ENCODE assay signal across 15 mouse cellular contexts in the genomic region with DNA sequence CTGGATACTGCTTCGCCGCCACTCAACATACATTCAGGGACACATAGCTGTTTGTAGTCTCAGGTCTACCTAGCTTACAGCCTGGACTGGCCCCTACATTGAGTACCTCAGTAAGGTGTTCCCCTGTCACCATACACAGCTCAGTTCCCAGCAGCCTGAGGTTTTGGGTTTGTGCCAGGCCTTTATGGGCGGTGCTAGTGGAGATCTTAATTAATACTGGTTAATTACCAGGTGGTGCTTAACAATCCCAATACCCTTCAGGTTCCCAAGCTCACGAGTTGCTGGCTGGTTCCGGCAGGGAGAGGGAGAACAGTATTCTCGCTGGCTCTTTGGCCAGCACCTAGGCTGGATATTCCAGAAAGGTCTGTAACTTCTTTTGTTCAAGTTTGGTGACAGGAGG. TPM values are rescaled to one million over a fixed set of nuclear protein-coding genes. Genes with fewer than 3 reads are reported as not detected.
DNase-seq lines count a peak whose midpoint lies in the region; ATAC-seq and TF ChIP-seq lines count a peak whose summit lies in the region.
"Had no signal": no experiment of that assay in that cellular context is flagged by ENCODE, and none has a peak within 500 bp of the region (broad histone marks: within the 10 kb centered on the region; RNA-seq: fewer than 3 reads in every experiment).

No protein-coding gene starts in this region.

- no peak for TF ChIP-seq POLR2A in liver, adult 2 months (IDR thresholded peaks at IDR 0.05; ENCODE audit: extremely low read depth, insufficient read depth, low read length)

- H3K36me3 ChIP-seq in liver, adult 2 months (ENCODE audit: control insufficient read depth, insufficient read depth, low read length): no peaks in the 10 kb centered on the region
- no peaks in the 10 kb centered on the region for H3K36me3 ChIP-seq in liver, embryonic 11.5 days (ENCODE audit: control insufficient read depth, insufficient read depth, low read length)
- no peaks in the 10 kb centered on the region for H3K36me3 ChIP-seq in liver, embryonic 16.5 days (ENCODE audit: control insufficient read depth, insufficient read depth)
- H3K36me3 ChIP-seq: heart, embryonic 13.5 days; hindbrain, embryonic 15.5 days had no signal

- no peak overlapping the region for H3K9ac ChIP-seq in liver, adult 2 months (ENCODE audit: low read depth, low read length)
- no peak overlapping the region for H3K9ac ChIP-seq in liver, embryonic 11.5 days (ENCODE audit: low read depth, low read length)
- H3K9ac ChIP-seq in liver, embryonic 16.5 days (ENCODE audit: low read depth, low read length): no peak overlapping the region

- no peaks in the 10 kb centered on the region for H3K9me3 ChIP-seq in liver, embryonic 11.5 days (ENCODE audit: control insufficient read depth, low read length)
- no peaks in the 10 kb centered on the region for H3K9me3 ChIP-seq in liver, embryonic 16.5 days (replicated peaks; ENCODE audit: control insufficient read depth, low read length)
- H3K9me3 ChIP-seq: embryonic facial prominence, embryonic 15.5 days; forebrain, embryonic 13.5 days; heart, embryonic 13.5 days; hindbrain, embryonic 15.5 days had no signal

- H3K4me1 ChIP-seq in liver, adult 2 months (ENCODE audit: control insufficient read depth, insufficient read depth, low read length): peaks cover 50% of the 10 kb centered on the region
- H3K4me1 ChIP-seq in liver, embryonic 11.5 days (replicated peaks; ENCODE audit: control insufficient read depth, insufficient read depth, low read length): peaks cover 13% of the 10 kb centered on the region
- H3K4me1 ChIP-seq in liver, embryonic 16.5 days (ENCODE audit: control insufficient read depth, low read depth, low read length): peaks cover 16% of the 10 kb centered on the region

- H3K79me2 ChIP-seq in liver, adult 2 months (ENCODE audit: control insufficient read depth, insufficient read depth, low read length): peaks cover 13% of the 10 kb centered on the region; the same call in 1 of the 2 replicates

- WGBS in liver, adult 2 months: 90% methylated on average over 6 of the region's 6 CpGs
- 84% methylated on average over 6 of the region's 6 CpGs for WGBS in liver, embryonic 11.5 days
- 80% methylated on average over 6 of the region's 6 CpGs for WGBS in liver, embryonic 16.5 days (ENCODE audit: insufficient replicate concordance)

- no peak for TF ChIP-seq CTCF in liver, adult 2 months (IDR thresholded peaks at IDR 0.05; ENCODE audit: low read depth, low read length)

- no peak overlapping the region for H3K4me3 ChIP-seq in liver, adult 2 months (ENCODE audit: insufficient read depth, low read depth, low read length)
- H3K4me3 ChIP-seq in liver, embryonic 11.5 days (ENCODE audit: low read depth, low read length): no peak overlapping the region
- no peak overlapping the region for H3K4me3 ChIP-seq in liver, embryonic 16.5 days (ENCODE audit: low read depth, low read length)

- DNase-seq in cerebellum, adult 18-20 months: peak; percentile 18 to 21
- DNase-seq in cerebellum, postnatal 36 days: no peak
- DNase-seq in liver, adult 2 months (ENCODE audit: extremely low read depth, low read depth, low spot score): no peak
- no peak for DNase-seq in liver, embryonic 11.5 days (ENCODE audit: low spot score)
- peak; percentile 50 for DNase-seq in cerebellum, adult 9-10 months
- DNase-seq in layer of hippocampus, postnatal 25 days (ENCODE audit: extremely low spot score in 1 of 2, low spot score in 1 of 2): no peak
- no peak for DNase-seq in T-cell, adult 2 months (ENCODE audit: low spot score)
- DNase-seq: adrenal gland, postnatal 14 days; gastrocnemius, adult 2 months; spleen, adult 18-20 months had no signal

- H3K27me3 ChIP-seq in liver, adult 2 months (ENCODE audit: control insufficient read depth, insufficient read depth, low read length): no peaks in the 10 kb centered on the region
- no peaks in the 10 kb centered on the region; the same call in 1 of the 2 replicates for H3K27me3 ChIP-seq in liver, embryonic 11.5 days (replicated peaks; ENCODE audit: control insufficient read depth, insufficient read depth, low read length)
- H3K27me3 ChIP-seq in liver, embryonic 16.5 days (ENCODE audit: control insufficient read depth, insufficient read depth, low read depth, low read length): peaks cover 24% of the 10 kb centered on the region
- H3K27me3 ChIP-seq: embryonic facial prominence, embryonic 15.5 days; forebrain, embryonic 13.5 days; heart, embryonic 13.5 days; hindbrain, embryonic 15.5 days had no signal

- ATAC-seq in liver, embryonic 11.5 days (replicated peaks; ENCODE audit: low FRiP score): no peak
- ATAC-seq in liver, embryonic 16.5 days (ENCODE audit: low read depth): no peak

- H3K4me2 ChIP-seq in liver, embryonic 11.5 days: no peak overlapping the region
- no peak overlapping the region for H3K4me2 ChIP-seq in liver, embryonic 16.5 days (ENCODE audit: low read depth, low read length)

- peak overlapping the region; percentile 97 for H3K27ac ChIP-seq in liver, adult 2 months (replicated peaks; ENCODE audit: insufficient read depth, low read depth, low read length)
- no peak overlapping the region for H3K27ac ChIP-seq in liver, embryonic 11.5 days (ENCODE audit: low read depth, low read length)
- peak overlapping the region; percentile 78 for H3K27ac ChIP-seq in liver, embryonic 16.5 days (ENCODE audit: low read length)
- H3K27ac ChIP-seq: forebrain, embryonic 13.5 days had no signal

RNA-seq across cellular contexts. Expression of a gene that starts 1.8 kb away (rescaled TPM):
- total RNA-seq in liver, adult 2 months (2014; rRNA removed): 20.0 and 26.2 TPM in 2 replicates
- polyA plus RNA-seq in liver, adult 2 months (2012; rRNA removed): 23.4 and 28.8 TPM in 2 replicates
- polyA plus RNA-seq in liver, embryonic 11.5 days (2014; fragmentation: Nextera tagmentation; extraction: Ambion mirVana): 23.8 and 26.2 TPM in 2 replicates
- 6.6 and 8.8 TPM in 2 replicates for polyA plus RNA-seq in liver, embryonic 16.5 days (2015; fragmentation: Nextera tagmentation; extraction: Ambion mirVana)
- total RNA-seq in layer of hippocampus, postnatal 25 days (2021): 10 to 100 TPM; 38.7 to 38.8 TPM

RNA-seq across cellular contexts. Expression of a gene that starts 29.0 kb away (rescaled TPM):
- 96.4 and 118 TPM in 2 replicates for total RNA-seq in liver, adult 2 months (2014; rRNA removed)
- polyA plus RNA-seq in liver, adult 2 months (2012; rRNA removed): 52.5 and 70.6 TPM in 2 replicates
- 25.0 and 30.0 TPM in 2 replicates for polyA plus RNA-seq in liver, embryonic 11.5 days (2014; fragmentation: Nextera tagmentation; extraction: Ambion mirVana)
- polyA plus RNA-seq in liver, embryonic 16.5 days (2015; fragmentation: Nextera tagmentation; extraction: Ambion mirVana): 28.9 and 30.9 TPM in 2 replicates
- total RNA-seq in layer of hippocampus, postnatal 25 days (2021): 10 to 100 TPM; 18.2 to 18.4 TPM

RNA-seq across cellular contexts. Expression of a gene that starts 41.7 kb away (rescaled TPM):
- total RNA-seq in liver, adult 2 months (2014; rRNA removed): 34.0 and 37.1 TPM in 2 replicates
- 25.5 and 26.8 TPM in 2 replicates for polyA plus RNA-seq in liver, adult 2 months (2012; rRNA removed)
- polyA plus RNA-seq in liver, embryonic 11.5 days (2014; fragmentation: Nextera tagmentation; extraction: Ambion mirVana): 47.7 and 54.2 TPM in 2 replicates
- polyA plus RNA-seq in liver, embryonic 16.5 days (2015; fragmentation: Nextera tagmentation; extraction: Ambion mirVana): 30.4 and 31.6 TPM in 2 replicates
- 10 to 100 TPM; 49.3 to 53.9 TPM for total RNA-seq in layer of hippocampus, postnatal 25 days (2021)

Comparison
In these comparisons a context has a peak if more than half of its experiments do, and no peak if none do; other contexts are left out.
1. DNase-seq: peak in cerebellum, adult 18-20 months (2 of 2) and cerebellum, adult 9-10 months (single experiment); none in cerebellum, postnatal 36 days (0 of 2), liver, adult 2 months (single experiment), liver, embryonic 11.5 days (single experiment), layer of hippocampus, postnatal 25 days (0 of 2) and T-cell, adult 2 months (single experiment).